Mouse (Mus musculus) limb, embryonic 14.5 days (tissue): Measurements from ENCODE around the gene Adrm1. TPM values are rescaled to one million over a fixed set of nuclear protein-coding genes. Genes with fewer than 3 reads are reported as not detected.

ENCODE experiments used
- ATAC-seq: fragments of 200-750 bp; cut with Nextera tagmentation; 2 replicates; pipeline ENCODE4 v1.8.0; 2017; ENCODE audit warnings: low read depth, moderate number of reproducible peaks, moderate TSS enrichment; ENCODE audit not compliant: low FRiP score
- DNase-seq: peaks from one replicate; pipeline ENCODE4 v3.0.0-alpha.2; 2015; ENCODE audit warnings: low spot score
- H3K27ac ChIP-seq: fragments of 300-500 bp; sonication (generic); replicated peaks from 2 replicates; pipeline ENCODE4 v1.5.1; 2014; ENCODE audit warnings: low read depth, mild to moderate bottlenecking, low read length, moderate library complexity, mixed read lengths
- H3K27me3 ChIP-seq: fragments of 300-500 bp; sonication (generic); 2 replicates; pipeline ENCODE4 v1.6.1; 2014; ENCODE audit warnings: low read length, mixed read lengths; ENCODE audit not compliant: control insufficient read depth, insufficient read depth
- H3K36me3 ChIP-seq: fragments of 300-500 bp; sonication (generic); 2 replicates; pipeline ENCODE4 v1.6.1; 2014; ENCODE audit warnings: mild to moderate bottlenecking, low read length, moderate library complexity, mixed read lengths; ENCODE audit not compliant: control insufficient read depth, insufficient read depth
- H3K4me1 ChIP-seq: fragments of 300-500 bp; sonication (generic); 2 replicates; pipeline ENCODE4 v1.6.1; 2014; ENCODE audit warnings: antibody characterized with exemption, low read length, mixed read lengths; ENCODE audit not compliant: control insufficient read depth, insufficient read depth
- H3K4me2 ChIP-seq: fragments of 300-500 bp; sonication (generic); replicated peaks from 2 replicates; pipeline ENCODE4 v1.6.1; 2014; ENCODE audit warnings: low read depth, mild to moderate bottlenecking, low read length, moderate library complexity; ENCODE audit not compliant: severe bottlenecking
- H3K4me3 ChIP-seq: fragments of 300-500 bp; sonication (generic); replicated peaks from 2 replicates; pipeline ENCODE4 v1.5.1; 2014; ENCODE audit warnings: low read length
- H3K9ac ChIP-seq: fragments of 300-500 bp; sonication (generic); 2 replicates; pipeline ENCODE4 v1.6.1; 2014; ENCODE audit warnings: mild to moderate bottlenecking, low read depth, low read length, moderate library complexity; ENCODE audit not compliant: severe bottlenecking
- H3K9me3 ChIP-seq: fragments of 300-500 bp; sonication (generic); 2 replicates; pipeline ENCODE4 v1.6.1; 2016; ENCODE audit warnings: low read length; ENCODE audit not compliant: control insufficient read depth
- POLR2A ChIP-seq: fragments of 200-500 bp; IDR thresholded peaks from 2 replicates; pipeline ENCODE4 v1.8.0; 2012; ENCODE audit warnings: inconsistent platforms, mild to moderate bottlenecking, moderate library complexity, borderline replicate concordance; ENCODE audit not compliant: insufficient read depth, insufficient read length; ENCODE audit errors: extremely low read depth
- WGBS: fragments of 180-500 bp; shearing (Covaris S2); extraction: QIAGEN DNeasy Blood & Tissue Kit; methylation state at CpG from one replicate; pipeline ENCODE4 v1.1.7; 2014; 5-methylcytosine and 5-hydroxymethylcytosine counted together
- polyA plus RNA-seq, 2 experiments: library from polyadenylated mRNA; depleted of rRNA in 1 of 2; stranded (reverse) in 1 of 2; unstranded in 1 of 2; fragments of >200 nt; fragmentation: Nextera tagmentation in 1 of 2; extraction: Ambion mirVana in 1 of 2; gene quantifications; 2 replicates each; pipeline versions ENCODE4 v1.2.1 to v1.2.3; 2012 to 2014

Gene Adrm1
- polyA plus RNA-seq, 2 experiments = 115 to 135 TPM

- Histone ChIP-seq H3K4me3 (no peak overlapping the region), H3K27ac (no peak overlapping the region), H3K4me2 (no peak overlapping the region), H3K27me3 (no peaks in the 10 kb centered on the region), H3K9me3 (no peaks in the 10 kb centered on the region), H3K9ac (no peak overlapping the region), H3K4me1 (no peaks in the 10 kb centered on the region), H3K36me3 (no peaks in the 10 kb centered on the region)
- TF ChIP-seq POLR2A = no peak
- no peak for ATAC-seq
- DNase-seq = no peak
- WGBS = 89% methylated on average over 3 of the region's 3 CpGs
Observed at GRCm38 (mm10) chr2:180212255-180212654, 41.0 kb downstream of the Adrm1 start.

DNA sequence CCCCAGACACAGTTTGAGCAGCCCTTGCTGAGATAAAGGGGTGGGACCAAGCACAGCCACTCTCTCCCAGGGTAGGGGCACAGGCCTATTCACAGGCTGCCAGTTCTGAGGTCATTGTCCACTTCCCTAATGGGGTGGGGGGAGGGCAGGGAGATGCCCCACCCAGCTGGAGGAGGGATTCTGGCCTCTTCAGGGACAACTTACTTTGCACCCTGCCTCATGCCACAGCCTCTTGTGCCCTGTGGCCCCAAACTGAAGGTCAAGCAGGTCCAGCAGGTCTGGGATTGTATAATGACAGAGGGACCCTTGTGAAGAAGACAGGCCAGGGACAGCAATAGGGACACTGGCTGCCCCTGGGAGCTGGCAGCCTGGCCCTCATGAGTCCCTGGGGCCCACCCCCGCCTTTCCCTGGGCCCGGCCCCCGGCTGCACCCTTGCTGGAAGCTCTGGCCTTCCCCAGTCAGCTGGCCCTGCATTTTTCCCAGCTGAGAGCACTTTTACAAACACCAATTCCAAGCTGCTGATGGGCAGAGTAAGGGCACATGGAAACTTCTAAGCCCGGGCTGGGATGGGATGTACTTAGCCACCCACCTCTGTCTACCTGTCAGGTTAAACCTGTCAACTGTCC is 43.2 kb downstream of the Adrm1 start:
- Histone ChIP-seq H3K4me1 (no peaks in the 10 kb centered on the region), H3K36me3 (no peaks in the 10 kb centered on the region), H3K4me2 (no peak overlapping the region), H3K9me3 (no peaks in the 10 kb centered on the region), H3K9ac (no peak overlapping the region), H3K4me3 (no peak overlapping the region), H3K27ac (no peak overlapping the region), H3K27me3 (no peaks in the 10 kb centered on the region)
- no peak for TF ChIP-seq POLR2A
- 72% methylated on average over 4 of the region's 4 CpGs for WGBS
- DNase-seq = no peak
- no peak for ATAC-seq

DNA sequence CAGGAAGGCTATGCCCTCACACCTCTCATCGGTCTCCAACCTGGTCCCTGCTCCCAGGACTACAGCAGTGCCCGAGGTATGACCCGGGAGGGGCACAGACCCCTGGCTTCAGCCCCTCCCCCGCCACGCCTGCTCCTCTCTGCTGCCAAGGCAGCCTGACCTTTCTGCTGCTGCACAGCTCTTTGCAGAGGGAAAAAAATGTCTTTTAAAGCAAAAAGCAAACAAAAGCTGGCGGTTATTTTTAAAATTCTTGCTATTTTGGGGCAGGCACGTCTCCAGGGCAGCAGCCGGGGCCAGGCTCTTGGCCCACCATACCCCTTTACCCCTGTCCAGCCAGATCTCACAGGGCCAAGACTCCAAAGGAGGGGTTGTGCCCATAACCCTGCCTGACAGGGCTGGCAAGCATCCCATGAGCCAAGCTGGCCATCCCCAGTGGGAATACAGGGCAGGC is 43.8 kb downstream of the Adrm1 start:
- Histone ChIP-seq H3K36me3 (no peaks in the 10 kb centered on the region), H3K4me1 (no peaks in the 10 kb centered on the region), H3K27me3 (no peaks in the 10 kb centered on the region), H3K9me3 (no peaks in the 10 kb centered on the region), H3K4me2 (no peak overlapping the region), H3K27ac (no peak overlapping the region), H3K9ac (no peak overlapping the region), H3K4me3 (no peak overlapping the region)
- DNase-seq (no peak), ATAC-seq (no peak)
- WGBS = 71% methylated on average over 8 of the region's 8 CpGs
- no peak for TF ChIP-seq POLR2A

DNA sequence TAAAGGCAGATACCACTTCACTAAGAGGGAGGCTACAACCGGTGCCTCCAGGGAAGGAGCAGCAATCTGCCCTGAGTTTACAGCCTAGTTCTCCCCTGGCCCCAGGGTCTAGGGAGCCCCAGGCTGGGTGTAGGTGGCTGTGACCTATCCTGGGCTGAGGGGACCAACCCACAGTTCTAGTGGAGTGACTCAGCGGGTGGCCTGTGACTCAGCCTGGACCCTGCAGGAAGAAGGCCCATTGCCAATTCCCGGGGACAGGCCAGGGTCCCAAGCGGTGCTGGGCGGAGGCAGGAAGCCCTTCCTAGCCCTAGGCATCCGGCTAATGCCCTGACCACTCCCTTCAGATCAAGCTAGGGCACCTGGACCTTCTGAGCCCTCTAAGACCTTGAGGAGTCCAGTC is 44.7 kb downstream of the Adrm1 start:
- 52% methylated on average over 6 of the region's 6 CpGs for WGBS
- H3K4me3 ChIP-seq = no peak overlapping the region
- no peaks in the 10 kb centered on the region for H3K4me1 ChIP-seq
- H3K9ac ChIP-seq = no peak overlapping the region
- H3K4me2 ChIP-seq = no peak overlapping the region
- DNase-seq (no peak), ATAC-seq (no peak)
- H3K27ac ChIP-seq = no peak overlapping the region
- H3K36me3 ChIP-seq = no peaks in the 10 kb centered on the region
- no peaks in the 10 kb centered on the region for H3K9me3 ChIP-seq
- no peak for TF ChIP-seq POLR2A
- H3K27me3 ChIP-seq = no peaks in the 10 kb centered on the region

DNA sequence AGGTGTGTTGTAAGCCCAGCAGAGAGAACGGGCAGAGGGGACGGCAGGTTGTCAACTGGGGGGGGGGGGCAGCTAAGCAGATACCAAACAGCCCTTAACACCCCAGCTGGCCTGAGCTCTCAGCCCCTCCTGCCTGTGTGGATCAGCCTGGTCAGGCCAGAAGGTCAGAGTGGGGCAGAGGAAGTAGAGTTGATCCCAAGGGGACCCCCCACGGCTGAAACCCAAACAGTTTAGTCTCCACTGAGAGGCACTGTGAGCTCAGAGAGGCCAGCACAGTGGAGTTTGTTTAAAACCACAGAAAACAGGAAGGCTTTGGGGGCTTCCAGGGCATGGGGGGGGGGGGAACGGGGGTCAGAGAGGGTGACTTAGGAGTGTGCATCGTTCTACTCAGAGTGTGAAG is 45.6 kb downstream of the Adrm1 start:
- H3K9ac ChIP-seq = no peak overlapping the region
- ATAC-seq = no peak
- DNase-seq = no peak
- H3K36me3 ChIP-seq = no peaks in the 10 kb centered on the region
- H3K4me1 ChIP-seq = no peaks in the 10 kb centered on the region
- H3K27me3 ChIP-seq = no peaks in the 10 kb centered on the region
- no peaks in the 10 kb centered on the region for H3K9me3 ChIP-seq
- no peak overlapping the region for H3K4me2 ChIP-seq
- no peak overlapping the region for H3K27ac ChIP-seq
- 47% methylated on average over 5 of the region's 5 CpGs for WGBS
- no peak for TF ChIP-seq POLR2A
- no peak overlapping the region for H3K4me3 ChIP-seq
